Mouse (Mus musculus): Measurements from ENCODE around the gene Celsr1. TPM values are rescaled to one million over a fixed set of nuclear protein-coding genes. Genes with fewer than 3 reads are reported as not detected.

Gene Celsr1
- polyA plus RNA-seq, 1 experiment from 2014 or later: 1.9 TPM

DNA sequence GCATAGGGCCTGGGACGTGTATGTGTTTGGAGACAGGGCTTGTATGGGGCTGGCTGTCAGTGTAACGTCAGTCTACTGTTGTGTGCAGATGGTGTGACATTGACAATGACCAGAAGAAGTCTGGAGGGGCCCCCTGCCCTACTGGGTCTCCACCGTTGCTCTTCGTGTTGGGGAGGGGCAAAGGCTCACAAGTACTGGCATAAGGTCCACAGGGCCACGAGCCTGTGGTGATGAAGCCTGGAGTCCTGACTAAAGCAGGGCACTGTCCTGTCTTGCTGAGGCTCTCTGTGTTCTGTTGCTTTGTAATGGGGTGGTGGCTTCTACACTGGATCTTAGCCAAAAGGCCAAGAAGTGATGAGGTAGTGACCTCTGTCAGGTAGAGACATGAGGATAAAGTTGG lies 44.4 kb upstream of the Celsr1 start:
- H3K9me3 ChIP-seq (ENCODE audit: control insufficient read depth, low read length): no peaks in the 10 kb centered on the region
- ATAC-seq (ENCODE audit: insufficient number of reproducible peaks, low FRiP score, low TSS enrichment, low read depth) (no peak), DNase-seq (ENCODE audit: low spot score) (no peak)
- H3K36me3 ChIP-seq (ENCODE audit: control insufficient read depth, insufficient read depth, low read length): no peaks in the 10 kb centered on the region
- no peak overlapping the region for H3K4me2 ChIP-seq (ENCODE audit: low read depth, severe bottlenecking)
- WGBS: 73% methylated on average over 5 of the region's 5 CpGs
- no peaks in the 10 kb centered on the region for H3K27me3 ChIP-seq (ENCODE audit: control insufficient read depth, insufficient read depth, low read length)
- H3K4me3 ChIP-seq (ENCODE audit: low read depth, low read length): no peak overlapping the region
- H3K27ac ChIP-seq (replicated peaks; ENCODE audit: low read depth, low read length): no peak overlapping the region
- no peak overlapping the region for H3K9ac ChIP-seq (ENCODE audit: low read length)
- peaks cover 6% of the 10 kb centered on the region; the same call in 1 of the 2 replicates for H3K4me1 ChIP-seq (ENCODE audit: control insufficient read depth, insufficient read depth, low read length)

DNA sequence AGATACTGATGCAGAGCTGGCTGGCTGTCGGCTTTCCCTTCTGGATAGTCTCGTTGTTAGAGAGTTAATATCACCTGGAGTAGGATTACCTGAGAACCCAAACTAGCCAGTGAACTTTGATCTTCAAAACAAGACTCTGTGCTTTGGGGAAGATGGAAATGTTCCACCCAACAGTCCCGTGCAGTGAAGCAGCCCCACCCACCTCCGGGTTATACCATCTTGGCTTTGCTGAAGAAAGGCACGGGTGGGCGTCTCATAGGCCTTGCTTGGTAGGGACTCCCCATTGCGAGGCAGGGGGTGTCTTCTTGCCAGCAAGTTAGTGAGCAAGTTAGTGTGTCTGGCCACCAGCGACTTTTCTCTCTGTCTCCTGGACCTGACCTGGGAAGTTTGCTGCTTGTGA lies 42.8 kb upstream of the Celsr1 start:
- no peak overlapping the region for H3K4me2 ChIP-seq (ENCODE audit: low read depth, severe bottlenecking)
- DNase-seq (ENCODE audit: low spot score) (no peak), ATAC-seq (ENCODE audit: insufficient number of reproducible peaks, low FRiP score, low TSS enrichment, low read depth) (no peak)
- no peaks in the 10 kb centered on the region for H3K9me3 ChIP-seq (ENCODE audit: control insufficient read depth, low read length)
- H3K27me3 ChIP-seq (ENCODE audit: control insufficient read depth, insufficient read depth, low read length): no peaks in the 10 kb centered on the region
- no peak overlapping the region for H3K27ac ChIP-seq (replicated peaks; ENCODE audit: low read depth, low read length)
- no peak overlapping the region for H3K4me3 ChIP-seq (ENCODE audit: low read depth, low read length)
- H3K36me3 ChIP-seq (ENCODE audit: control insufficient read depth, insufficient read depth, low read length): no peaks in the 10 kb centered on the region
- no peak overlapping the region for H3K9ac ChIP-seq (ENCODE audit: low read length)
- WGBS: 84% methylated on average over 8 of the region's 8 CpGs
- peaks cover 2% of the 10 kb centered on the region; the same call in 1 of the 2 replicates for H3K4me1 ChIP-seq (ENCODE audit: control insufficient read depth, insufficient read depth, low read length)

DNA sequence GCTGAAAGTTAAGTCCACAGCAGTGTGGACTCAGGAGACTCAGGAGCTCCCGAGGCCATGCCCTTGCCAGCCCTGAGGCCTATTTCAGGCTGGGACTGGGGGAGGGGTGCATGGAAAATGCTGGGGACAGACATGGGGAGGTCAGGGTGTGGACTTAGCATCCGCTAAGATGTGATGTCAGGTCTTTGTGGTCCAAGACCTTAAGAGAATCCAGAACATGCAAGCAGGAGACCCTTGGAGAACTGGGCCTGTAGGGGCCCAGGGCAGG lies 42.4 kb upstream of the Celsr1 start:
- H3K27me3 ChIP-seq (ENCODE audit: control insufficient read depth, insufficient read depth, low read length): no peaks in the 10 kb centered on the region
- no peaks in the 10 kb centered on the region for H3K36me3 ChIP-seq (ENCODE audit: control insufficient read depth, insufficient read depth, low read length)
- no peak overlapping the region for H3K4me2 ChIP-seq (ENCODE audit: low read depth, severe bottlenecking)
- ATAC-seq (ENCODE audit: insufficient number of reproducible peaks, low FRiP score, low TSS enrichment, low read depth) (no peak), DNase-seq (ENCODE audit: low spot score) (no peak)
- H3K9me3 ChIP-seq (ENCODE audit: control insufficient read depth, low read length): no peaks in the 10 kb centered on the region
- H3K27ac ChIP-seq (replicated peaks; ENCODE audit: low read depth, low read length): no peak overlapping the region
- no peak overlapping the region for H3K9ac ChIP-seq (ENCODE audit: low read length)
- 72% methylated on average over 2 of the region's 2 CpGs for WGBS
- no peak overlapping the region for H3K4me3 ChIP-seq (ENCODE audit: low read depth, low read length)
- H3K4me1 ChIP-seq (ENCODE audit: control insufficient read depth, insufficient read depth, low read length): no peaks in the 10 kb centered on the region

DNA sequence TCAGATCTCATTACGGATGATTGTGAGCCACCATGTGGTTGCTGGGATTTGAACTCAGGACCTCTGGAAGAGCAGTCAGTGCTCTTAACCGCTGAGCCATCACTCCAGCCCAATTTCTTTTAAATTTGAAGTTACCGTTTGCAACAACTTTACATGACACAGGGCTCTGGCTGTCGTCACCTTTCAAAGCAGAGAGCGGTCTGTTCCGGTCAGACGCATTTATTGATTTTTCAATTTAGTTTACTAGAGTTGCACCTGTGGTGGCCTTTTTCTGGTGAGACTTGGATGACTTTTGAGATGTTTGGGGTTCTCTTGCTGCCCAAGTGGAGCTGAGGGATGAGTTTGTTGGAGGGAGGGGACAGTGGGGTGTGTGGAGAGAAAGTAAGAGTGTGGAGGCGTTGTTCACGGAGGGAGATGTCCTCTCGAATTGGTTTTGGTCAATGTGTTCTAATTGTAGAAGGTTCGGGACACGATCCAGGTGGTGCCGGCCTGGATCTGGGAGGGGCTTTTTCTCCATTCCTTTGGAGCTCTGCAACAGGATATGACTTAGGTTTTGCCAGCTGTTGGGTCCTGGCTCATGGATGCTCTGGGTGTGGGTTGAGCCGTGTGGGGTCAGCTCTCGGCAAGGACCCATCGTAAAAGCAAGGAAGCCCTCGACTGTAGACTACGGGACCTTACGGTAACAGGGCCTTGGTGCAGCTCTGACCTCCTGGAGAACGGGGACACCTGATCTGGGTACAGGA lies 41.9 kb upstream of the Celsr1 start:
- ATAC-seq (ENCODE audit: insufficient number of reproducible peaks, low FRiP score, low TSS enrichment, low read depth) (no peak), DNase-seq (ENCODE audit: low spot score) (no peak)
- Histone ChIP-seq H3K27me3 (ENCODE audit: control insufficient read depth, insufficient read depth, low read length) (no peaks in the 10 kb centered on the region), H3K9me3 (ENCODE audit: control insufficient read depth, low read length) (no peaks in the 10 kb centered on the region), H3K9ac (ENCODE audit: low read length) (no peak overlapping the region), H3K4me3 (ENCODE audit: low read depth, low read length) (no peak overlapping the region), H3K27ac (replicated peaks; ENCODE audit: low read depth, low read length) (no peak overlapping the region), H3K36me3 (ENCODE audit: control insufficient read depth, insufficient read depth, low read length) (no peaks in the 10 kb centered on the region), H3K4me1 (ENCODE audit: control insufficient read depth, insufficient read depth, low read length) (no peaks in the 10 kb centered on the region), H3K4me2 (ENCODE audit: low read depth, severe bottlenecking) (no peak overlapping the region)
- WGBS: 84% methylated on average over 20 of the region's 20 CpGs

DNA sequence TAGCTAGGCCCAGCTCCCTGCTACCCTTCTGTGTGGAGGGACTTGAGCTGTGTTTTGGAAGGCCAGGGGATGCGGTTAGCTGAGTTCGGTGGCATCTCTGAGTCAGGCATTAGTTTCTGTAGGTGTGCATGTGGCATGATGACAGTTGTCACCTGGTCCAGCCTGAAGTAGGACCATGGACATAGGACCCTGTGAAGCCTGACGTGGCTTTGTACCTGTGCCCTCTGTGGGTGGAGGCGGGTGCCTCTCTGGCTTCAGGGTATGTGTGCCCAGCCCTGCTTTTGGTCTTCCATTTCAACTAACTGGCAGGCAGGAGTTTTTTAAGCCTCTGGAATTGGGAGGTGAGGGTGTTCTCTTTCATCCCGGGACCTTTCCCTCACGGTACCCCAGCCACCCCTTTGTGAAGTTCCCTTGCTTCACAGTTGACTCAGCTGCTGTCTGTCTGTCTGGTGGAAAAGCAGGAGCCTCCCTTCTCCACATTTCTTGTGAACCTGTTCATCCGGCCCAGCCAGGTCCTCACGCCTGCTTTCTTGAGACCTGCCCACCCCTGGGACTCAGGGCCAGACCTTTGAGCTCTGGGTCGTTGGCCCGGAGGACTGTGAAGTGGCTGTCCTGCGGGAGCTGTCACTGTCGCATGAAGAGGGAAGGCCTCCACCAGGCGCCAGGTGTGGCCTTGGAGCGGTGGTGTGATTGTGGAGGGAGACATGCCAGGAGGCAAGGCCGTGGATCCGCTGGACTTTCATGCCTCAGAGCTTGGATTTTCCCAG lies 40.8 kb upstream of the Celsr1 start:
- no peak overlapping the region for H3K4me3 ChIP-seq (ENCODE audit: low read depth, low read length)
- H3K27ac ChIP-seq (replicated peaks; ENCODE audit: low read depth, low read length): no peak overlapping the region
- DNase-seq (ENCODE audit: low spot score) (no peak), ATAC-seq (ENCODE audit: insufficient number of reproducible peaks, low FRiP score, low TSS enrichment, low read depth) (no peak)
- WGBS: 82% methylated on average over 16 of the region's 16 CpGs
- no peak overlapping the region for H3K4me2 ChIP-seq (ENCODE audit: low read depth, severe bottlenecking)
- H3K27me3 ChIP-seq (ENCODE audit: control insufficient read depth, insufficient read depth, low read length): no peaks in the 10 kb centered on the region
- H3K9me3 ChIP-seq (ENCODE audit: control insufficient read depth, low read length): no peaks in the 10 kb centered on the region
- no peaks in the 10 kb centered on the region for H3K36me3 ChIP-seq (ENCODE audit: control insufficient read depth, insufficient read depth, low read length)
- no peak overlapping the region for H3K9ac ChIP-seq (ENCODE audit: low read length)
- H3K4me1 ChIP-seq (ENCODE audit: control insufficient read depth, insufficient read depth, low read length): no peaks in the 10 kb centered on the region

DNA sequence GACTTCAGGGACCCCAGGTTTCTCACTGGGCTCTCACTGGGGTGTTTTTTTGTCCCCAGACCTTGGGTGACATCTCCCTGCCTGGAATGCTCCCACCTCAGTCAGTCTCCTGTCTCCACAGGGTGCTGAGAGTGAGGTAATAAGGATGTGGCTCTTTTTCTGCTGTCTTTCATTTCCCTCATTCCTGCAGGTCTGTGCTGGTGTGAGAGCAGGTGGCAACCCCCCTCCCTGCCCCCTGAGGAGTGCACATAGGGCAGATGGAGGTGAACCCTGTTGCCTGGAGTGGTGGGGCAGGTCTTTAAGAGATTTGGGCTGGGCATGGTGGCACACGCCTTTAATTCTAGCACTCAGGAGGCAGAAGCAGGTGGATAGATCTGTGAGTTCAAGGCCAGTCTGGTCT lies 37.6 kb upstream of the Celsr1 start:
- Histone ChIP-seq H3K4me2 (ENCODE audit: low read depth, severe bottlenecking) (no peak overlapping the region), H3K4me3 (ENCODE audit: low read depth, low read length) (no peak overlapping the region), H3K4me1 (ENCODE audit: control insufficient read depth, insufficient read depth, low read length) (peaks cover 3% of the 10 kb centered on the region; the same call in 1 of the 2 replicates), H3K27me3 (ENCODE audit: control insufficient read depth, insufficient read depth, low read length) (no peaks in the 10 kb centered on the region), H3K36me3 (ENCODE audit: control insufficient read depth, insufficient read depth, low read length) (no peaks in the 10 kb centered on the region), H3K9ac (ENCODE audit: low read length) (no peak overlapping the region), H3K9me3 (ENCODE audit: control insufficient read depth, low read length) (no peaks in the 10 kb centered on the region), H3K27ac (replicated peaks; ENCODE audit: low read depth, low read length) (no peak overlapping the region)
- ATAC-seq (ENCODE audit: insufficient number of reproducible peaks, low FRiP score, low TSS enrichment, low read depth): no peak
- DNase-seq (ENCODE audit: low spot score): no peak
- 71% methylated on average over 1 of the region's 1 CpGs for WGBS

DNA sequence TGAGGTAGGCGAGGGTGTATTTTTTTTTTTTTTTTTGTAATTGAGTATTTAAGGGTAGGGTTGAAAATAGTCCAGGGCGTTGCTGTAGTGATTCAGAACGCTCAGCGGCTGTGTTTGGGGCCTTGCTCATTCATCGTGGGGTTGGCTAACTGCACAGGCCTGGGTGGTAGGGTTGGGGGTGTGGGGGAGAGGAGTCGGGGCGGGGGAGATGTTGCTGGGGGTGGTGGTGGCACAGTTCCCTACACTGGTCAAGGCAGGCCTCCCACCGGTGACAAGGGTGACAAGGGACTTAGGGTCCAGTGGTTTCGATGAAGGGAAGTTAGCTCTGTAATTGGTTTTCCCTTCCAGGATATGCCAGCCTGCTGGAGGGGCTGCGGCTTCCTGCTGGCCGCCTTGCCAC lies 36.8 kb upstream of the Celsr1 start:
- Histone ChIP-seq H3K9me3 (ENCODE audit: control insufficient read depth, low read length) (no peaks in the 10 kb centered on the region), H3K36me3 (ENCODE audit: control insufficient read depth, insufficient read depth, low read length) (no peaks in the 10 kb centered on the region), H3K9ac (ENCODE audit: low read length) (no peak overlapping the region), H3K27ac (replicated peaks; ENCODE audit: low read depth, low read length) (no peak overlapping the region), H3K4me2 (ENCODE audit: low read depth, severe bottlenecking) (no peak overlapping the region), H3K4me1 (ENCODE audit: control insufficient read depth, insufficient read depth, low read length) (peaks cover 3% of the 10 kb centered on the region; the same call in 1 of the 2 replicates), H3K27me3 (ENCODE audit: control insufficient read depth, insufficient read depth, low read length) (no peaks in the 10 kb centered on the region), H3K4me3 (ENCODE audit: low read depth, low read length) (no peak overlapping the region)
- 82% methylated on average over 11 of the region's 11 CpGs for WGBS
- DNase-seq (ENCODE audit: low spot score) (no peak), ATAC-seq (ENCODE audit: insufficient number of reproducible peaks, low FRiP score, low TSS enrichment, low read depth) (no peak)

DNA sequence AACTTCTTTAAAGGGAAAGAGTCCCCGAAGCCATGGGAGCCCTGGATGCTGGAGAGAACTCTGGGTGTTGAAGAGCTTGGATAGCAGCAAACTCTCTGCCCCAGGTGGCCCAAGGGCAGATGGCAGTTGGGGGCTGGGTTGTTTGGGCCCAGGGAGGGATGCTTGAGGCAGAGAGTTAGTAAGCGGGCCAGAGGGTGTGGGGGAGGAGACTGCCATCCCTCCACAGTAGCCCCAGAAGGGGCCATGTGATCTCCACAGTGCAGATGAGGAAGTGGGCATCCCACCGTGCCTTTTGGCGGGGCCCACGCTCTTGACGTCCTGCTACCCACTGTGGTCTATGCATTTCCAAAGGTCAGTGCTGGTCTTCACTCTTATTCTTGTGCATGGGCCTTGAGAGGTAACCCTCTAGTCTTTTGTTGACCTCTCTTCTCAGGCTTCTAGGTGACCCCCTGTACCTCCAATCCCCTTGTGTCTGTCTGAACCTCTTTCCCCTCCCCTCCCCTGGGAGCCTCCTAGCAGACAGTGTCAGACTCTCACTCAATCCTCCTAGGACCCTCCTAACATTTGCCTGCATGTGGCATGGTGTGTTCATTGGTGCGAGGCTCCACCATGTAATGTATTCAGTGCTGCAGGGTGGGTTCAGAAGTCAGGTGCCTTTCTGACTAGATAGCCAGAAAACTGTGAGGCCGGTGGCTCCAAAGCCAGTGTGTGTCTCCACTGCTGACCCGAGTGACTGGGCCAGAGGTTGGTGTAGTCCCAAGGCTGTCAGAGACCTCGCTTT lies 35.6 kb upstream of the Celsr1 start:
- no peak for DNase-seq (ENCODE audit: low spot score)

More for the DNA sequence above, 35.6 kb upstream of the Celsr1 start:
- Histone ChIP-seq H3K27ac (replicated peaks; ENCODE audit: low read depth, low read length) (no peak overlapping the region), H3K36me3 (ENCODE audit: control insufficient read depth, insufficient read depth, low read length) (no peaks in the 10 kb centered on the region), H3K9me3 (ENCODE audit: control insufficient read depth, low read length) (no peaks in the 10 kb centered on the region), H3K4me1 (ENCODE audit: control insufficient read depth, insufficient read depth, low read length) (peaks cover 3% of the 10 kb centered on the region; the same call in 1 of the 2 replicates), H3K27me3 (ENCODE audit: control insufficient read depth, insufficient read depth, low read length) (no peaks in the 10 kb centered on the region), H3K4me3 (ENCODE audit: low read depth, low read length) (no peak overlapping the region), H3K9ac (ENCODE audit: low read length) (no peak overlapping the region), H3K4me2 (ENCODE audit: low read depth, severe bottlenecking) (no peak overlapping the region)
- 73% methylated on average over 10 of the region's 10 CpGs for WGBS
- no peak for ATAC-seq (ENCODE audit: insufficient number of reproducible peaks, low FRiP score, low TSS enrichment, low read depth)
